20 mouse cellular contexts compared by ENCODE assay signal in genomic region chr11:114203416-114203815, GRCm38 (mm10).
DNase-seq lines count a peak whose midpoint lies in the region; ATAC-seq and TF ChIP-seq lines count a peak whose summit lies in the region.
"Had no signal": no experiment of that assay in that cellular context is flagged by ENCODE, and none has a peak within 500 bp of the region (broad histone marks: within the 10 kb centered on the region; RNA-seq: fewer than 3 reads in every experiment).

No protein-coding gene starts in this region.

- no peak for ATAC-seq in lung, embryonic 14.5 days (ENCODE audit: insufficient read depth)
- ATAC-seq in intestine, embryonic 15.5 days = no peak
- ATAC-seq in hindbrain, embryonic 14.5 days (ENCODE audit: low FRiP score) = no peak
- ATAC-seq: forebrain, embryonic 14.5 days had no signal

- DNase-seq in kidney, postnatal 10 days = peak; percentile 32
- DNase-seq in kidney, adult 9 months = no peak
- peak; percentile 26 for DNase-seq in brain, adult 2 months (ENCODE audit: low read depth, low spot score)
- peak; percentile 40 for DNase-seq in lung, embryonic 14.5 days
- DNase-seq in lung, postnatal 25 days (ENCODE audit: low spot score) = peak; percentile 67
- no peak for DNase-seq in hindbrain, embryonic 14.5 days (ENCODE audit: low spot score)
- DNase-seq: adrenal gland, adult 8-10 months; adrenal gland, postnatal 36 days; cerebellum, adult 11 months; cerebellum, adult 8-10 months; cerebellum, postnatal 14 days; gastrocnemius, postnatal 36 days; heart, adult 18-20 months had no signal

- no peak overlapping the region for H3K4me3 ChIP-seq in lung, embryonic 14.5 days (ENCODE audit: low read depth, low read length)
- H3K4me3 ChIP-seq in intestine, embryonic 15.5 days (replicated peaks) = no peak overlapping the region
- no peak overlapping the region for H3K4me3 ChIP-seq in hindbrain, embryonic 14.5 days (replicated peaks; ENCODE audit: low read length)
- H3K4me3 ChIP-seq: embryonic facial prominence, embryonic 13.5 days; forebrain, embryonic 10.5 days; heart, embryonic 15.5 days; hindbrain, embryonic 15.5 days had no signal

- WGBS in lung, embryonic 14.5 days = 49% methylated on average over 9 of the region's 9 CpGs
- 48% methylated on average over 9 of the region's 9 CpGs for WGBS in intestine, embryonic 15.5 days
- 67% methylated on average over 9 of the region's 9 CpGs for WGBS in hindbrain, embryonic 14.5 days

- H3K36me3 ChIP-seq in lung, embryonic 14.5 days (ENCODE audit: insufficient read depth) = no peaks in the 10 kb centered on the region
- H3K36me3 ChIP-seq in intestine, embryonic 15.5 days = no peaks in the 10 kb centered on the region
- H3K36me3 ChIP-seq in hindbrain, embryonic 14.5 days (replicated peaks; ENCODE audit: control insufficient read depth, insufficient read depth) = no peaks in the 10 kb centered on the region
- H3K36me3 ChIP-seq: embryonic facial prominence, embryonic 13.5 days; forebrain, embryonic 10.5 days; heart, embryonic 15.5 days; hindbrain, embryonic 15.5 days had no signal

- peaks cover 7% of the 10 kb centered on the region; the same call in 1 of the 2 replicates for H3K4me1 ChIP-seq in lung, embryonic 14.5 days (ENCODE audit: insufficient read depth)
- H3K4me1 ChIP-seq in intestine, embryonic 15.5 days (replicated peaks) = peaks cover 19% of the 10 kb centered on the region
- peaks cover 10% of the 10 kb centered on the region for H3K4me1 ChIP-seq in hindbrain, embryonic 14.5 days (replicated peaks; ENCODE audit: control insufficient read depth, insufficient read depth, low read length)

- TF ChIP-seq CTCF in lung, embryonic 14.5 days (IDR thresholded peaks at IDR 0.05; ENCODE audit: low read depth) = no peak

- no peak overlapping the region for H3K9ac ChIP-seq in lung, embryonic 14.5 days
- H3K9ac ChIP-seq in intestine, embryonic 15.5 days = no peak overlapping the region
- H3K9ac ChIP-seq in hindbrain, embryonic 14.5 days = no peak overlapping the region
- H3K9ac ChIP-seq: embryonic facial prominence, embryonic 13.5 days; heart, embryonic 15.5 days; hindbrain, embryonic 15.5 days had no signal

- H3K27me3 ChIP-seq in lung, embryonic 14.5 days (ENCODE audit: insufficient read depth, low read length) = no peaks in the 10 kb centered on the region
- no peaks in the 10 kb centered on the region for H3K27me3 ChIP-seq in intestine, embryonic 15.5 days (replicated peaks)
- H3K27me3 ChIP-seq in hindbrain, embryonic 14.5 days (ENCODE audit: control insufficient read depth, insufficient read depth, low read length) = no peaks in the 10 kb centered on the region
- H3K27me3 ChIP-seq: embryonic facial prominence, embryonic 13.5 days; heart, embryonic 15.5 days; hindbrain, embryonic 15.5 days had no signal

- H3K4me2 ChIP-seq in lung, embryonic 14.5 days = no peak overlapping the region
- no peak overlapping the region for H3K4me2 ChIP-seq in intestine, embryonic 15.5 days (replicated peaks)
- no peak overlapping the region for H3K4me2 ChIP-seq in hindbrain, embryonic 14.5 days (replicated peaks)
- H3K4me2 ChIP-seq: embryonic facial prominence, embryonic 13.5 days; heart, embryonic 11.5 days; heart, embryonic 15.5 days; hindbrain, embryonic 15.5 days had no signal

- H3K27ac ChIP-seq in lung, embryonic 14.5 days (ENCODE audit: low read depth) = no peak overlapping the region
- no peak overlapping the region for H3K27ac ChIP-seq in intestine, embryonic 15.5 days
- H3K27ac ChIP-seq in hindbrain, embryonic 14.5 days = no peak overlapping the region
- H3K27ac ChIP-seq: embryonic facial prominence, embryonic 13.5 days; forebrain, embryonic 10.5 days; heart, embryonic 15.5 days; hindbrain, embryonic 15.5 days had no signal

- no peaks in the 10 kb centered on the region for H3K9me3 ChIP-seq in lung, embryonic 14.5 days (ENCODE audit: low read depth, low read length)
- H3K9me3 ChIP-seq in intestine, embryonic 15.5 days = no peaks in the 10 kb centered on the region
- H3K9me3 ChIP-seq in hindbrain, embryonic 14.5 days (ENCODE audit: control insufficient read depth, low read length) = no peaks in the 10 kb centered on the region
- H3K9me3 ChIP-seq: embryonic facial prominence, embryonic 13.5 days; forebrain, embryonic 10.5 days; heart, embryonic 15.5 days; hindbrain, embryonic 15.5 days had no signal

Comparison
In these comparisons a context has a peak if more than half of its experiments do, and no peak if none do; other contexts are left out.
1. DNase-seq: peak in kidney, postnatal 10 days (single experiment), brain, adult 2 months (single experiment), lung, embryonic 14.5 days (single experiment) and lung, postnatal 25 days (single experiment); none in kidney, adult 9 months (single experiment) and hindbrain, embryonic 14.5 days (single experiment).